Mouse (Mus musculus) neural tube, embryonic 11.5 days (tissue): Measurements from ENCODE around the gene Hdgf. TPM values are rescaled to one million over a fixed set of nuclear protein-coding genes. Genes with fewer than 3 reads are reported as not detected.

Experiments
- ATAC-seq: fragments of 200-750 bp; cut with Nextera tagmentation; 2 replicates; pipeline ENCODE4 v1.8.0; 2017; ENCODE audit warnings: moderate number of reproducible peaks, mild to moderate bottlenecking, moderate TSS enrichment, moderate library complexity; ENCODE audit not compliant: insufficient read depth, low FRiP score, low TSS enrichment
- DNase-seq: peaks from one replicate; pipeline ENCODE4 v3.0.0-alpha.2; 2015; ENCODE audit warnings: low spot score
- H3K27ac ChIP-seq: fragments of 300-500 bp; sonication (generic); 2 replicates; pipeline ENCODE4 v1.5.1; 2014; ENCODE audit warnings: low read depth, mild to moderate bottlenecking, low read length
- H3K27me3 ChIP-seq: fragments of 300-500 bp; sonication (generic); 2 replicates; pipeline ENCODE4 v1.6.1; 2014; ENCODE audit warnings: mild to moderate bottlenecking, low read length, mixed read lengths; ENCODE audit not compliant: control insufficient read depth, insufficient read depth
- H3K36me3 ChIP-seq: fragments of 300-500 bp; sonication (generic); 2 replicates; pipeline ENCODE4 v1.6.1; 2014; ENCODE audit warnings: mild to moderate bottlenecking, low read length, moderate library complexity, mixed read lengths; ENCODE audit not compliant: control insufficient read depth, insufficient read depth
- H3K4me1 ChIP-seq: fragments of 300-500 bp; sonication (generic); 2 replicates; pipeline ENCODE4 v1.6.1; 2014; ENCODE audit warnings: low read length, mixed read lengths; ENCODE audit not compliant: control insufficient read depth, insufficient read depth
- H3K4me2 ChIP-seq: fragments of 300-500 bp; sonication (generic); 2 replicates; pipeline ENCODE4 v1.6.1; 2014; ENCODE audit warnings: low read depth, mild to moderate bottlenecking, moderate library complexity
- H3K4me3 ChIP-seq: fragments of 300-500 bp; sonication (generic); 2 replicates; pipeline ENCODE4 v1.5.1; 2014; ENCODE audit warnings: low read depth, low read length
- H3K9ac ChIP-seq: fragments of 300-500 bp; sonication (generic); 2 replicates; pipeline ENCODE4 v1.6.1; 2014; ENCODE audit warnings: mild to moderate bottlenecking, low read length
- H3K9me3 ChIP-seq: fragments of 300-500 bp; sonication (generic); 2 replicates; pipeline ENCODE4 v1.6.1; 2016; ENCODE audit warnings: low read length; ENCODE audit not compliant: control insufficient read depth
- WGBS: fragments of 180-500 bp; shearing (Covaris S2); extraction: QIAGEN DNeasy Blood & Tissue Kit; methylation state at CpG from one replicate; pipeline ENCODE4 v1.1.7; 2014; 5-methylcytosine and 5-hydroxymethylcytosine counted together
- polyA plus RNA-seq: library from polyadenylated mRNA; unstranded; fragments of >200 nt; fragmentation: Nextera tagmentation; extraction: Ambion mirVana; gene quantifications from 2 replicates; pipeline ENCODE4 v1.2.1, GENCODE M21; 2014

Hdgf gene
- polyA plus RNA-seq, 1 experiment from 2014 or later, result 256 TPM

- DNase-seq (no peak), ATAC-seq (no peak)
- Histone ChIP-seq H3K36me3 (no peaks in the 10 kb centered on the region), H3K4me2 (no peak overlapping the region), H3K4me1 (peaks cover 4% of the 10 kb centered on the region; the same call in 1 of the 2 replicates), H3K27ac (no peak overlapping the region), H3K9me3 (no peaks in the 10 kb centered on the region), H3K27me3 (no peaks in the 10 kb centered on the region), H3K9ac (no peak overlapping the region), H3K4me3 (no peak overlapping the region)
- 51% methylated on average over 5 of the region's 5 CpGs for WGBS
Observed at GRCm38 (mm10) chr3:87903821-87904220, 2.3 kb upstream of the Hdgf start.

DNA sequence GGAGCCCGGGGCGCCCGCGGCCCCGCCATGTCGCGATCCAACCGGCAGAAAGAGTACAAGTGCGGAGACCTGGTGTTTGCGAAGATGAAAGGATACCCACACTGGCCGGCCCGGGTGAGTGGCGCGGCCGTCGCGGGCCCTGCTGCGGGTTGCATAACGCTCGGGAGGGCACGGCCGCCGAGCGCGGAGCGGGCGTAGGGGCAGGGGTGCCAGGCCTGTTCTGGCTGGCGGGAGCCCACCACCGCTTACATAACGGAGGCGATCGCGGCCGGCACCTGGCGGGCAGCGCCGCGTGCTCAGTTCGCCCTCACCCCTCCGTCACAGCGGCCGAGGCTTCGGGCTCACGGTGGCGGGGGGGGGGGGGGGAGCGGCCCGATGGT lies 470 bp downstream of the Hdgf start:
- peak; percentile 39 for ATAC-seq

DNA sequence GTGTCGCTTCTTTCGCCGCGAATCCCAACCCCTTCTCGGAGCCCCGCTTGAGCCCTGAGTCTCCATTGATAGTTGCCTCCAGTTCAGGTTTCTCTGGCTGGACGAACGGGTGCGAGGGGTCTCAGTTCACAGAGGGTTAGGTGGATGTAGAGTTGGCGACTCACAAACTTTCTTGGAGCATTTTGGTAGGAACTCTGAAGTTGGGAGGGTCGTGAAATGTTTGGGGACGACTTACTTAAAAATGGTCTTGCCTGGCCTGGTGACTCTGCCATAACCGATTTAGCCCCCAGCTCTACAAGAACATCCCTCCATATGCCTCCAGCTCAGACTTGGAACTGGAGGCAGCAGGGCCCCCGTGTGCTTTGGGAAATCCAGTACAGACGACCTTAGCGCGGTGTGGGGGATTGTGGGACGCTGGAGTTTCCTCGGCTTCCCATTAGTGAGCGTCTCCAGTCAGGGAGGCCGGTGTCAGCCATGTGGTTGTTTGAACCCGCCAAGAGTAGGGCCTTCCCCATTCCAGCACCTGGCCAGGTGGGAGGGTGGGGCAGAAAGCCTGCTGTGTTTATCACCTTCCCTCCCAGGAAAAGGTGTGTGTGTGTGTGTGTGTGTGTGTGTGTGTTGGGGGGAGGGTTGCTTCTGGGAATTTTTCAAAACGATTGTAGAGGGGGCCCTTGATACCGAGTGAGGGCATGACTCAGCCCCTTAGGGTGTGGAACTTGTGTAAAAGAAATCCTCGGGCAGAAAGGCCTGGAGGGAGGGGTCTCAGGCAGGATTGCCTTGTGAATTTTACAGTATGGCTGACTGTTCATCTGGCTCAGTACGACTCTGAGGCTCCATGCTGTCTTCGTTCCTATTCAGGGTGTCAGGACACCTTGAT lies 1.1 kb downstream of the Hdgf start:
- DNase-seq, result peak; percentile 56
- no peaks in the 10 kb centered on the region for H3K36me3 ChIP-seq
- H3K9ac ChIP-seq, result peak overlapping the region; percentile 97
- H3K27ac ChIP-seq, result peak overlapping the region; percentile 84; the same call in 1 of the 2 replicates
- H3K4me2 ChIP-seq, result peak overlapping the region; percentile 89
- no peak for ATAC-seq
- H3K9me3 ChIP-seq, result no peaks in the 10 kb centered on the region
- H3K27me3 ChIP-seq, result no peaks in the 10 kb centered on the region
- WGBS, result 1% methylated on average over 27 of the region's 27 CpGs
- H3K4me3 ChIP-seq, result peak overlapping the region; percentile 98
- peaks cover 20% of the 10 kb centered on the region for H3K4me1 ChIP-seq

More for the DNA sequence above, 470 bp downstream of the Hdgf start:
- no peaks in the 10 kb centered on the region for H3K36me3 ChIP-seq
- WGBS, result 0% methylated on average over 24 of the region's 47 CpGs
- H3K4me3 ChIP-seq, result peak overlapping the region; percentile 98
- H3K9me3 ChIP-seq, result no peaks in the 10 kb centered on the region
- peaks cover 20% of the 10 kb centered on the region for H3K4me1 ChIP-seq
- H3K9ac ChIP-seq, result peak overlapping the region; percentile 97
- DNase-seq, result peak; percentile 52
- H3K27ac ChIP-seq, result peak overlapping the region; percentile 84
- peak overlapping the region; percentile 89 for H3K4me2 ChIP-seq
- no peaks in the 10 kb centered on the region for H3K27me3 ChIP-seq

DNA sequence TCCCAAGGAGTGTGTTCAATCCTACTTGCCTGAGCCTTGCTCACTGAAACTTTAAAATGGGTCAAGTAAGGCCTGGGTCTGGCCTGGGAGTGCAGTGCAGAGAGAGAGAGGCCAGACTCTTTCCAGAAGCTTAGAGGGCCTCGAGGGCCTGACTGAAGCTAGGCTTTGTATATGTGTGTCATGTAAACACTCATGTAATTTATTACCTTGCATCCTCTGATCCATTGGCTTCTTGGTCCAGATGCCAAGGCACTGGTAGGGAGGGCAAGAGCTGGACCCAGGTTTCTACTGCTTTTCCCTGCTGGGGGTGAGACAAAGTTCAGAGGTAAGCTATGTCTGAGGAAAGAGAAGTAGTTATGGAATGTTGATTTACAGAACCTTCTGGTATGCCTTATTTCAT lies 1.8 kb downstream of the Hdgf start:
- Histone ChIP-seq H3K4me3 (peak overlapping the region; percentile 98), H3K4me1 (peaks cover 20% of the 10 kb centered on the region), H3K9me3 (no peaks in the 10 kb centered on the region), H3K27me3 (no peaks in the 10 kb centered on the region), H3K27ac (no peak overlapping the region), H3K36me3 (no peaks in the 10 kb centered on the region), H3K9ac (peak overlapping the region; percentile 97), H3K4me2 (peak overlapping the region; percentile 89)
- DNase-seq, result no peak
- 4% methylated on average over 1 of the region's 1 CpGs for WGBS
- no peak for ATAC-seq

- no peaks in the 10 kb centered on the region for H3K27me3 ChIP-seq
- no peak overlapping the region for H3K27ac ChIP-seq
- 92% methylated on average over 2 of the region's 2 CpGs for WGBS
- no peak overlapping the region for H3K9ac ChIP-seq
- peaks cover 4% of the 10 kb centered on the region for H3K36me3 ChIP-seq
- no peak for ATAC-seq
- peak overlapping the region; percentile 49; the same call in 1 of the 2 replicates for H3K4me2 ChIP-seq
- H3K4me3 ChIP-seq, result no peak overlapping the region
- no peak for DNase-seq
- no peaks in the 10 kb centered on the region for H3K9me3 ChIP-seq
- peaks cover 20% of the 10 kb centered on the region for H3K4me1 ChIP-seq
Observed at GRCm38 (mm10) chr3:87909381-87909780, 3.3 kb downstream of the Hdgf start.

DNA sequence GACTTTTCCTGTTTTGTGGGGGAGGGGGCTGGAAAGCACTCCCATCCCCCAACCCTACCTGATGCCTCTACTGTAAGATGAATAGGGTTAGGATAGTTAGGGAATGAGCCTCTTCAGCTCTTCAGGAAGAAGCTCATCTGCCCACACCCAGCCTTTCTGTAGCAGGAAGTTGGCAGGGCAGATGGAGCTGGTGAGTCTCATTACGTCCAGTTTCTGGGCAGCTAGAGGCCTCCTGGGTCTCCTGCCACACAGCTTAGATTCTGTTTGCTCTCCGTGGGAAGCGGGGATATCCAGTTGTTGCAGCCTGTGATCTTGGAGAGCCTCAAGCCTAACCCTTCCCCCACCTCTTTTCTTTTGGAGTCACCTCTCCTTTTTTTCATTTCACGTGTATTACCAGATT lies 3.8 kb downstream of the Hdgf start:
- H3K27me3 ChIP-seq, result no peaks in the 10 kb centered on the region
- no peak for DNase-seq

DNA sequence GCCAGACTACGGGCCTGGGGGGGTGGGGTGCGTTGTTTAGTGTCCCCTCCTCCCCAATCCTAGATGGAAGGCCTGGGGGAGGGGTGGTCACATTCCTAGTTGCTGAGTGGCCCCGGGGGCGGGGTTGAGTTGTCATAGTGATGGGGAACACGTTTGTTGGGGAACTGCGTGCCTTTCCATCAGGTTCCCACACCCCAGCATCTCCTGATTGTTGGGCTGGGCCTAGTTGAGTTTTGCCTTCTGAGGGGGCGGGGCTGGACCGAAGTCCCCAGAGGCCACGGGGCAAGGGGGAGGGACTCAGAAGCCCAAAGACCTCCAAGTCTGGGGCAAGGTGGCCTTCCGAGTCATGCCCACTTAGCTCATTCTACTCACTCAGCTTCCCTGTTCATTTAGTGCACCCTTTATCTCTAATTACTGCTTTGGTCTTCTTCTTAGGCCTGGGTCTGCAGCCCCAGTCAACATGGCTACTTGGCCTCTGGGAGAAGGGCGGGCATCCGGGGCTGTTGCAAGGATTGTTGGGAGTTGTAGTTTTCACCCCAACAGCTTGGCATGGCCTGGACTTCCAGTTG lies 4.5 kb downstream of the Hdgf start:
- Histone ChIP-seq H3K4me3 (peak overlapping the region; percentile 34), H3K27me3 (no peaks in the 10 kb centered on the region), H3K9ac (peak overlapping the region; percentile 42), H3K27ac (peak overlapping the region; percentile 70), H3K4me2 (peak overlapping the region; percentile 49), H3K36me3 (peaks cover 8% of the 10 kb centered on the region), H3K9me3 (no peaks in the 10 kb centered on the region), H3K4me1 (peaks cover 20% of the 10 kb centered on the region)
- ATAC-seq (peak; percentile 16; the same call in 1 of the 2 replicates), DNase-seq (peak; percentile 77)
- WGBS, result 4% methylated on average over 12 of the region's 12 CpGs

More for the DNA sequence above, 3.8 kb downstream of the Hdgf start:
- Histone ChIP-seq H3K9ac (peak overlapping the region; percentile 42), H3K27ac (no peak overlapping the region; the same call in 1 of the 2 replicates), H3K36me3 (peaks cover 7% of the 10 kb centered on the region), H3K9me3 (no peaks in the 10 kb centered on the region), H3K4me1 (peaks cover 20% of the 10 kb centered on the region), H3K4me2 (peak overlapping the region; percentile 49), H3K4me3 (peak overlapping the region; percentile 12)
- no peak for ATAC-seq
- 4% methylated on average over 4 of the region's 4 CpGs for WGBS

- Histone ChIP-seq H3K9ac (no peak overlapping the region), H3K4me2 (no peak overlapping the region), H3K9me3 (no peaks in the 10 kb centered on the region), H3K27ac (no peak overlapping the region), H3K36me3 (peaks cover 12% of the 10 kb centered on the region), H3K27me3 (no peaks in the 10 kb centered on the region), H3K4me1 (peaks cover 17% of the 10 kb centered on the region), H3K4me3 (no peak overlapping the region)
- no peak for ATAC-seq
- DNase-seq, result no peak
- 79% methylated on average over 7 of the region's 7 CpGs for WGBS
Observed at GRCm38 (mm10) chr3:87913491-87913890, 7.4 kb downstream of the Hdgf start.
